Mouse (Mus musculus) kidney, adult 18-20 months (tissue): ENCODE results near the gene Idh2.
A peak's percentile ranks its signal among the peaks of the same experiment; 100 is the strongest.

Experiments used
- DNase-seq: peaks from one replicate; pipeline ENCODE4 v3.0.0; 2021

The Idh2 gene

DNA sequence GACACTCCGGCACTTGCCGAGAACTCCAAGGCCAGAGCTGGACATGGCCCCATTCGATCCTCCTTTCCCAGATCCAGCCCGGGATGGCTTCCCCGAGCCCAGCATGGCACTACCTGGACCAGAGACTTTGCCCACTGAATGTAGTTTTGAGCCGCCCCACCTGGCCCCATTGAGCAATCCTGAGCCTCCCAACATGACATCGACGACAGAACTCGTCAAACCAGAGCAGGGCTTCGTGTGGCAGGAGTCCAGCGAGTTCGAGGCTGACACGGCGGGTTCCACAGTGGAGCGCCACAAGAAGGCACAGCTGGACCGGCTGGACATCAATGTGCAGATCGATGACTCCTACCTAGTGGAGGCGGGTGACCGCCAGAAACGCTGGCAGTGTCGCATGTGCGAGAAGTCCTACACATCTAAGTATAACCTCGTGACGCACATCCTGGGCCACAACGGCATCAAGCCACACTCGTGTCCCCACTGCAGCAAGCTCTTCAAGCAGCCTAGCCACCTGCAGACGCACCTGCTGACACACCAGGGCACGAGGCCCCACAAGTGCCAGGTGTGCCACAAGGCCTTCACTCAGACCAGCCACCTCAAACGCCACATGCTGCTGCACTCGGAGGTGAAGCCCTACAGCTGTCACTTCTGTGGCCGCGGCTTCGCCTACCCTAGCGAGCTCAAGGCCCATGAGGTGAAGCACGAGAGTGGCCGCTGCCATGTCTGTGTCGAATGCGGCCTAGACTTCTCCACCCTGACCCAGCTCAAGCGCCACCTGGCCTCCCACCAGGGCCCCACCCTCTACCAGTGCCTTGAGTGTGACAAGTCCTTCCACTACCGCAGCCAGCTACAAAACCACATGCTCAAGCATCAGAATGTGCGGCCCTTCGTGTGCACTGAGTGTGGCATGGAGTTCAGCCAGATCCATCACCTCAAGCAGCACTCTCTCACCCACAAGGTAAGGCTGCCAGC is 33.3 kb downstream of the Idh2 start:
- DNase-seq = no peak

DNA sequence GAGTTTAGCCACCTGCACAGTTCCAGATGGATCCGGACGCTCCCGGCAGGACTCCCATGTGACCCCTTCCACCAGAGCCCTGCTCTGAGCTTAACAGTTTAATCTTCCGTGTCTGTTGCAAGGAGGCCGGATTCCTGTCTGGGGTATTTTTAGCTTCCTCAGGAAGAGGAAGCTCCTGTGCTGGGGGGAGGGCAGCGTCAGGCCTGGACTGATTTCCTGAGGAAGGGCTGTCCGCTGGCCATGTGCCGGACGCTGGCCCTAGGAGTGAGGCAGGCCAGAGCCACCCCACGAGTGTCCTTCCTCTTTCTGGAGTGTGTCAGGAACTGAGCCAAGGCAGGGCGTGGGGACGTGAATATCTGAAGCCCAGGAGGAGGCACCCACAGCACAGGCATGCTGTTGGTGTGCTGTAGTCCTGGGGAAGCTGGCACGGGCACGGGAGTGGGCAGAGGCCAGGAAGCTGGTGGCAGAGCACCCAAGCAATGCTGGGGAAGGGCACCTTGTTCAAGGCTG is 36.3 kb downstream of the Idh2 start:
- peak; percentile 89 for DNase-seq

DNA sequence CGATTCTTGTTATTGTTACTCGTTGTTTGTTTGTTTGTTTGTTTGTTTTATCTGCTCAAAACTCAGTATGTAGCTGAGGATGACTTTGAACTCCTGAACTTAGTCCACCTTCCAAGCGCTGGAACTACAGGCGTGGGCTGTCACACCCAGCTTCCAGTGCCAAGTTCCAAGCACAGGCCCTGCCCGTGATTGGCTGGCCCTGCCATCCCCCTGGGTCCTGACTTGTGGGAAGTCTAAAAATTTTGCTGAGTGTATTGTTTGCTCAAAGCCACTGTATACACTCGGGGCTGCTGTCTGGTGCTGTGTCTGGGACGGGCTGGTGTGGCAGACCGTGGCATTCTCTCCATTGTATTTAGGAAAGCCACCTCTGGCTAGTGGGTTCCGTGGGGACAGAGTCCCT is 37.4 kb downstream of the Idh2 start:
- peak; percentile 34 for DNase-seq

DNA sequence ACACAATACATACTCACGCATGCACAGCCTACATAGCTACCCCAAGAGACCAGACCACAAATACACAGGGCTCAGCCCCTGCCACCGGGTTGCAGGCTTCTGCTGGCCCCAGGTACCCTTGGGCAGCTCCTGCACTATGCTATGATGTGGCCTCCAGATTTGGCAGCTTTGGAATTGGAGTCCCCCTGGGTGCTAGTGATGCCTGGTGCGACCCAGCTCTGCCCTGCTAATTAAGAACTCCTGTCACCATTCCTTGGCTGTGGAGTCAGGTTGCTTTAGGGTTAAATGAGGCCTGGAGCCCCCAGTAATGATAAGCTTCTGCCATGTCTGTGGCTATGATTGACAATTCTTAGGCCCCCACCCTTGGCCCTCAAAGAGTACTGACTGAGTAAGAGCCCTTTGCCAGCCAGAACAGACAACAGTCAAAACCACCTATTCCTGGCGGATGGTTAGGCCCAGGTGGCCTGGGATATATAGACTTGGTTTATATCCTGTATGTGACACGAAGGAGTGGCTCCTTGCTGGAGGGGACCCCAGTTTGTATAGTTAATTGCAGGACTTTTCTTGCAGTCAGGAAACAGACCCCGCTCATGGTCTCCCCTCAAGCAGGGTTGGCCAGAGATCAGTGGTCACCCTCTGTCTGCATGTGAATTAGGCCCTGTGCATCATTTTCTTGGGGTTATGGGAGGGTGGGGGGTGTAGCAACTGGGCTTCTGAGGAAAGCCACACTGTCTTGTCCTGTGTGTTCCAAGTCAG is 38.1 kb downstream of the Idh2 start:
- DNase-seq = no peak

DNA sequence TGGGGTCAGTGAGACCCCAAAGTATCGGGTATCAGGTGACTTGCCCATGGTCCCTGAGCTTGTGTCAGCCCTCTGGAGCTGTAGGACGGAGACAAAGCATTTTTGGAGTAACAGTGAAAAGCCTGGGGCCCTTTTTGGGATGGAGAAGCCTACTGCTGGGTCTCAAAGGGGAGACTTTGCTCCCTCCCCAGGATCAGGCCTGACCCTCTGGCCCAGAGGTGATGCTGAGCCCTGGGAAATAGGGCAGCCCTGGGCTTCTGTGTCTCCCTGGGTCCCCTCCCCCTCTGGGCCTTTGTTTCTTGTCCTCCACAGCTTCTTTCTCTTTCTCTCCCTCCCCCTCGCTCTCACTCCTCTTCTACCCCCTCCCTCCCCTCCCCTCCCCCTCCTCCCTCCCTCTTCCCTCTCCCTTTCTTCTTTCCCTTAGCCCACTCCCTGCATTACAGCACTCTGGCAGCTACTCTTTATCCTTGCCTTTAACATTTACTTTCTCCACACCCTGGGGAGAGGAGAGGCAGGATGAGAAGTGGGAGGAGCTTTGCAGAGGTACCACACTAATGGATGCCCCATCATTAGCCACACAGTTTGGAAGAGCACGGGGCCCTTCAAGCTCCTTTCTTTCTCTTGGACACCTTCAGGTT is 39.1 kb downstream of the Idh2 start:
- no peak for DNase-seq

DNA sequence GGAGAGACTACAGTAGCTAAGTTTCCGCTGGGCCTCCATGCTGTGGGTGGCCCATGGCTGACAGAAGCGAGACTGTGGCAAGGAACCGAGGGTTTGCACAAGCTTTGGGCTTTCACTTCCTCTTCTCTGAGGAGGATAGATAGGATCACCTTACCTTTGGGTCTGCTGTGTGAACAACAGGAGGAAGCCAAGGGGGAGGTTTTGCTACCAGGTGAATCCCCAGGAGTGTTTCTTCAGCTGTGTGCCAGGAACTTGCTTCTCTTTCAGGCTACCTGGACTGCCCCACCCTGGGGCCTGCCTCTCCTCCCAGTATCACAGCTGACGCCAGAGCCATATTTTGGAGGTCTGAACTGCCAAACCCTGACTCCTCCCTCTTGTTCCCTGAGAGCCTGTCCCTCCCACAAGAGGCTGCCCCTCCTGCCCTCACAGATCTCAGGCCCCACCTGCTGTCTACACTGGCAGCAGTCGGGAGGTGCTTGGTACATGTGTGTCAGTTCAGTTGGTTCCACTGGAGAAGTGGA is 40.2 kb downstream of the Idh2 start:
- DNase-seq = peak; percentile 53

DNA sequence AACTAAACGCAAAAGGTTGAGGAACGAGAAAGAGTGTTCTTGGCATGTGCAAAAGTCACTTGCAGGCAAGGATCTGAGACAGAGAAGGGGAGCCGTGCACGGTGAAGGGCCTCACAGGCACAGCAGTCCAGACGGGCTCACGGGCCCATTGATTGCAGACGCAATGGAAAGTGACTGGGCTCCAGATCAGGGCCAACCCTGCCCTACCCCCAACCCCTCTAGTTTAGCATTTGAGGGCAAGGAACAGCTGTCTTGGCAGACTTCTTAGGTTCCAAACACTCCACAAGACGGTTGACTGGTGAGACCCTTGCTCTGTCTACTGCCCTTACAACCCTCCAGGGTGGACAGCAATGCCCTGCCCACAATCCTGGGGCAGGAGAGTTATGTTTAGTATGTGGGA is 41.7 kb downstream of the Idh2 start:
- DNase-seq = no peak

DNA sequence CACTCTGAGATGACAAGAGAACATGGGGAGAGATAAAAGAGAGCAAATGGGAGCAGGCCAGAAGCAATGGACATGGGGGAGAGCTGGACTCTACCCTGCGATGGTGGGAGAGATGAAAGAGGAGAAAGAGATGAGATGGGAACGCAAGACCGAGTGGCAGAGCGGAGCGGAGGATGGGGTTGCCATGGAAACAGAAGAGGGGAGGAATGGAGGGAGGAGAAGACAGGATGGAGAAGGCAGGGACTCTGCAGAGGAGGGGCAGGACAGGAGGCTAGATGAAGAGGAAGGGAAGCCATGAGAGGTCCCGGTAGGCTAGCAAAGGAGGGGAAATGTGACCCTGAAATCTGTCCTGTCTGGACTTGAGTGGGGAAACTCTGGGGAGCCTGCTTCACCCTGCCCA is 42.9 kb downstream of the Idh2 start:
- DNase-seq = no peak

DNA sequence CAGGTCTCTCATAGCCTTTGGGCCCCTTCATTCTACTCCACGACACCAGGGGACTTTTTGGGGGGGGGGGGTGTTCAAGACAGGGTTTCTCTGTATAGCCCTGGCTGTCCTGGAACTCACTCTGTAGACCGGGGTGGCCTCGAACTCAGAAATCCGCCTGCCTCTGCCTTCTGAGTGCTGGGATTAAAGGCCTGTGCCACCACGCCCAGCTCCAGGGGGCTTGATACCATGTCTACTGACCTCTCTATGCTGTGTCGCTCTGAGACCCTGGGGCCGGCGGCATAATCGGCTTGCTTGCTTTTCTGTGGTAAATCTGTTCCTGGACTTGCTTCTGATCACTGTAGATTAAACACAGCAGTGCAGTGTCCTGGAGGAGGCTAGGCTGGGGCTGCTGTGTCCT is 44.0 kb downstream of the Idh2 start:
- DNase-seq = no peak

DNA sequence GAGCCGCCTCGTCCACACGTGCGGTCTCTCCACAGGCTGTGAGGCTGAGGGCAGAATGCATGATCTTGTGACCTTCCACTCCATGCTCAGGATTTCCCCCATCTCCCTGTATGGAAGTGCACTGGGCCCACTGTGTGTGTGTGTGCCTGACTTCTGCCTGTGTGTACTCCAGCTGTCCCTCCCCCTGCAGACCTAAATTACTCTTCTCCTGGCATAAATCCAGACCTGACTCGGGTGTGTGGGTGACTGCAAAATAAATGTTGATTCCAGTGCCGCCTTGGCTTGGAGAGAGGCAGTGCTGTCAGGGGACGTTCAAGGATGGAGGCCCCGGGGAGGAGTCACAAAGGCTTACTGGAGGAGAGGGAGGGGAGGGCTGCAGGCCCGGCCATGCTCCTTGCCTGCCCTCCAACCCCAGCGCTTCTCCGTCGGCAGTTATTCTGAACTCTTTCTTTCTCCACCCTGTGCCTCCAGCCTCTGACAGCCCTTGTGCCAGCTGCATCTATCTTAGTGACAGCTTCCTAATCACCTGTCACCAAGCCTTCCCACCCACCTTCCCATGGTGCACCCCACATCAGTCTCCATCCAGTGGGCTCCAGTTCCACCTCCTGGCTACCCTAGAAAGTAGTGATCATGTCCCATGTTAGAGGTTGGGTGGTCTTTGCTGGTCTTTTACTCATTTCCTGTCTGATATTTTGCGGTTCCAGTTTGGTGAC is 45.4 kb downstream of the Idh2 start:
- no peak for DNase-seq

DNA sequence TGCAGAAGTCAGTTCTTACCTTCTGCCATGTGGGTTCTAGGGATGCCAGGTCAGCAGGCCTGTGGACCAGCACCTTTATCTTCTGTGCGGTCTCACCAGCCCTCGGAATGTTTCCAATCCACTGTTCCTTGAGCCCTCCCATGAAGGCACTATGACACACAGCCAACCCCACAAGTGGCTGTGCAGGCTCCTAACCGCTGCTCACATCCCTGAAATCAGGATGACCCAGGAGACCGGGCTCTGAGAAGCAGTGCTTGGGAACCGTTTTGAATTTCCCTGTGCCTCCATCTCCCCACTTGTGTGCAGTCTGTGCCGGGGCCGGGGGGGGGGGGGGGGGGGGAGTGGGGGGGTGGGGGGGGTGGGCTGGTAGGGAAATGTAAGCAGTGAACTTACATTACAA is 46.9 kb downstream of the Idh2 start:
- no peak for DNase-seq

DNA sequence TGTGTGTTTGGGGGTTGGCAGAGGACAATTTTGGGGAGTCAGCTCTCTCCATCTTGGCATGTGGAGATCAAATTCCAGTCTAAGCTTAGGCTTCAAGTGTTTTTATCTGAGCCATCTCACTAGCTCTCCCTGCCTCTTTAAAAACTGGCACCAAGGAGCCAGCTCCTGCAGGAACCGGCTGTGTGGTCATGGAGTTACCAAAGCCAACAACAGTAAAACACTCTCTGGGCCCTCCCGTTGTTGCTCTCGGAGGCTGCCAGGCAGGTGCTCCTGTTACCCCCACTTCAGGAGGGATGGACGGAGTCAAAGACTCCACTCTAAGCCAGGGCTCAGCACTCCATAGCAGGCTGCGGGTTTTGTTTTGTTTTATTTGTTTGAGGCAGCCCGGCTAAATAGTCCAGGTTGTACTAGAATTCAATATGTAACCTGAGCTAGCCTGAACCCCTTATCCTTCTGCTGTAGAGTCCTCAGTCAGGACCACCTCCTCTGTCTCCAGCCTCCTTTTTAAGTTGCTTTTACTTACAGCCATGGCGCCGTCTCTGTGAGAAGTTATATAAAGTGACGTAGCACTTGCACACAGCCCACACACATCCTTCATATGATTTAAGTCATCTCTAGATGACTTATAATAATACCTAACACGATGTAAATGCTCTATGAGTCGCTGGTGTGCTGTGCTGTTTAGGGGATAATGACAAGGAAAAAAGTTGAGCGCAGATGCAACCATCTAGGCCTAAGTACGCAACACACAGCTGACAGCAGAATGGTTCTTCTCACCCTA is 48.3 kb downstream of the Idh2 start:
- no peak for DNase-seq

DNA sequence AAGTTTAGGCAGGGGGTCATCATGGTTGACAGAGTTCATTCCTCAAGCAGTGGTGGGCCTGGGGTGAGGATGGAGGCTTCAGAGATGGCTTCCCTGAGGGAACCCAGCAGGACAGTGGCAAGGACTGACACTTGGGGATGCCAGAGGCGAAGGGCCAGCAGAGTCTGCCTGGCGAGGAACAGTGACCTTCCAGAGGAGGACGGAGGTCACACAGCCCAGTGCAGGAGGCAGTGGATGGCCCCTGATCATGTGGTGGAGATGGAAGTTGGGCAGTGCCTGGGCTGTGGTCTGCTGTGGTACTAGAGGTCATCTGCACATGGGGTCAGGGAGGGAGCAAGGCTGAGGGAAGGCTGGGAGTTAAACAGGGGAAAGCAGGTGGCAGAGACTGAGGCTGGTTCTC is 49.9 kb downstream of the Idh2 start:
- no peak for DNase-seq

DNA sequence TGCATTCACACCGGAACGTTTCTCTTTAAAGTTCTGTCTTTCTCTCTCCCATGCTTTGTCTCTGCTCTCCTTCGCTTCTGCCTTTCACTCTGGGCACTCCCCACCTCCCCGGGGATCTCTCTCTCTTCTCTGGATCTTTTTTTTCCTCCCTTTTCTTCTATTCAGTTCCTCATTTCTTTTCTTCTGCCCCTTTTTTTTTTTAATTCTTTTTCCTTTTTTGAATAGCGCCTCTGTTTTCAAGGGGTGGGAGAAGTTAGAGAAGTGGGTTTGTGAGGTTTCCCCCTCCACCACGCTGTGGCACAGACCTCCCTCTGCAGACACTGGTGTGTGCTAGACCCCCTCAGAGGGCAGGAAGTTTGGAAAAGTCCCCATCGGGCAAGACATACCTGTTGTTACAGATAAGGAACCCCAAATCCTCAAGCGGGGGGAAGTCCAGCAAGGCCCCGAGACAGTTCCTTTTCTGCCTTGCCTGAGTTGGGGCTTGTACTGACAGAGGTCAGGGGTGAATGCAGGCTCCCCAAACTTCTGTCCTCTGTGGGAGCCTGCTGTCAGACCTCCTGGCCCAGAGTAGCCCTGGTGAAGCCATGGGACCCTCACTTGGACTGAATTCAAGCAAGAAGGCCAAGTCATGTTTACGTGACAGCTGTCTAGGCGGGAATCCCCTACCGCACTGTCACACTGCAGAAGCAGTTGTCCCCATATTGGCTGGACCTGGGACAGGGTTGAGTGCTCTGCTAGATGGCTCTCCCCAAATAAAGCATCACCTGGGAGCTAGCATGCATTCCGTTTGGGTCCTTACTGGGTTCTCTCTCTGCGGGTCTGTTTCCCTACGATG is 51.1 kb downstream of the Idh2 start:
- DNase-seq = no peak

DNA sequence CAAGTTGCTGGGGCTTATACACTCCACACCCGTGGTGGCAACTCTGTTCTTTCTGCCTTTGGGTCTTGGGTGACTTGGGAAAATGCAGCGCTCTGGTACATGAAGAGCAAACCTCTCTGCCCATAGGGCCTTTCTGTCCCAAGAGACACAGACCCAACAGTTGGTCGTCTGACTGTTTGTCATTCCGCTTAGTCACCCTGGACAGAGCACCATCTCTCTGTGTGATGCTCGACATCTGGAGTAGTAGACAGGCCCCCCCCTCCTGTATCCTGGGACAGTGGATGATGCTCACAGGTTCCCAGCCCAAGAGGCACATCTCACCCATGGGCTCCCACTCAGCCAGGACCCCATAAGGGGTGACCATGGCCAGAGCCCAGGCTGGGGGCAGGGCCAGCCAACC is 51.9 kb downstream of the Idh2 start:
- DNase-seq = no peak

DNA sequence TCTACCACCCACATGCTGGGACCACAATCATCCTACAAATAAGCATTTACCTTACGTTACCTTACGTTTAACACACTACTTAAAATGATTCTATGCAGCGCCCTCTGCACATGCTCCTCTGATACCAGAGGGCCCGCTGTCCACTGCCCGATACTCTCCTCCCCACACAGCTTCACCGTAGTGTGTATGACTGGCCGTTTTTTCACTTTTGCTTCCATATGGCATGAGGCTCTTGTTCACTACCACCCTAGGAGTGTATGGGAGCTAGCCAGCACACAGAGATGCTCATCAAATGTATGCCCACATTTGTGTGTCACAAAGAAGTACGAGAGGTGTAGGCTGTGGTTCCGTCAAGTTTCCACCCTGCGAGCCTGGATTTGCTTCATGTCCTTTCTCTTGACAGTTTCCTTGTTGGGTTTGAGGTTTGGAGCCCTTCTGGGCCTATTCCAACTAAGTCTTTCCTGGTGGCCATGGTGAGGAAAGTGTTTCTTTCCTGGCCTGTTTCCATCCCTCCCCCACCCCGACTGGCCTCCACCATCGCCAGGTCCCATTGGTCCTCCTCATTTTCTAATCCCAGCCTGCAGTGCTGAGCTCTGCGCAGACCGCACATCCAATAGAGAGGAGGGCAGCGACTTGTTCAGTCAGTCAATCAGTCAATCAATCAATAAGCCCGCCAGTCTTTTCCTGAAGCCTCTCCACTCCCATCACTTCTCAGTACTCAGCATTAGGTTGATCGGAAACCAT is 52.9 kb downstream of the Idh2 start:
- DNase-seq = peak; percentile 3

DNA sequence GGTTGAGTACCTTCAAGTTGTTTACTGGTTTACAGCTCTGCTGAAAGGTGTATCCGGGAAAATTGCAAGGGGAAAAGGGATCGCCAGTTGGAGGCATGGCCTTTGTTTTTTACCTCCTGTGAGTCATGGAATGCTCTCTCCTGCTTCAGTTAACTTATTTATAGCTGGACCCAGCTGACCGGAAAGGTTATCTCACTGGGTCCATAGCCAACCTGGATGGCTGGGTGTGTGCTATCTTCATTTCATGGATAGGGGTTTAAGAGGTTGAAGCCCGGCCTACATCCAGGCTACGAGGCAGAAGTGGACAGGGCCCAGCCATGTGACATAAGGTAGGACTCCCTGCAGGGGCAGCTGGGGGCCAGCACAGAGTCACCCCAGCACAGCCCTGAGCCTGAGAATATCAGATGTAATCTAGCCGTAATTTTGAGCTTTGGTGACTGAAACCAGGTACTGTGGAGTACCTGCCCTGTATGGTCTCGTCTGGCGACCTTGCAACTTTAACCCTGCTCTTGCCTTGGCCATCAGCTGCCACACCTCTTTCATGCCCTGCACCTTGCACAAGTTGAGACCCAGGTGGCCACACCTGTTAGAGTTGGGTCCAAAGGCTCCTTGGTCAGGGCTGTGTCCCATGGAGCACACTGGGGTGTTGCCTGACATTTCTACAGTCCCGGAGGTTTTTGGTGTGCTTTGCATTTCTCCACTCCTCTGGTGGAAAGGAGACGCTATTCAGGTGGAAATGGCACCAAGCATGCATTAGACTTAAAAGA is 55.0 kb downstream of the Idh2 start:
- DNase-seq = peak; percentile 34

DNA sequence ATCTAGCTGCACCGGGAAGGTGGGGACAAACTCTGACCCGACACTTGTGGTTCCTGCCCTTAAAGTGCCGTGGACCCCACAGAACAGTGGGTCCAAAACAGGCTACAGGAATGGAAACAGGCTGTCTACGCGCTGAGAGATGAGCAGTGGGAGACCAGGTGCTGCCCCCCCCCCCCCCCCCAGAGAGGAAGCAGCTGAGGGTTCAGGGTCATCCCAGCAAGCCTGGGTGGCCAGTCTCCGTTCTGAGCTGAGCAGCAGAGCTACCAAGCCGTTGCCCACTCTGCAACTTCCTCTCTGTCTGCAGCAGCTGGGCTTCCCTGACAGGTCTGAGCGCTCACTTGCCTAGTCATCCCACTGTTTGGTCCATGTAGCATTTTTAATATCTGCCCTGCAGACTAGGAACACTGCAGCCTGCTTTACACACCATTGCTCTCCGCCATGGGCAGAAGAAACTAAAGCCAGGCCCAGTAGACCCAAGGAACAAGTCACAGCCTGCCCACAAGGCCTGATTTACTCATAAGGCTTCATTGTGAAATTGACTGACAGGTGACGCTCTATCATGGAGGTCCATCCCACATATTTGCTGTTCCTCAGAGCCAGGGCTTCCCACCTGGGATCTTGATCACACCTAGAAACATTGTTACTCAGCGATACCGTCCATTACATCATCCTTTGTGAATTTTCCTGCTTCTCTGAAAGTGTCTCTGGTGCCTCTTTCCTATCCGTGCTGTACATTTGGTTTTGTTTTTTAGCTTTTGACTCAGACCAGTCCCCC is 55.9 kb downstream of the Idh2 start:
- peak; percentile 23 for DNase-seq
